Mouse (Mus musculus) MEL (cell line): ENCODE results near the gene Tbxas1. TPM values are rescaled to one million over a fixed set of nuclear protein-coding genes. Genes with fewer than 3 reads are reported as not detected.

Experiments
- DNase-seq: peaks from one replicate; pipeline ENCODE4 v3.0.0; 2011; ENCODE audit warnings: low read depth, low spot score
- H3K27ac ChIP-seq: 2 replicates; pipeline ENCODE4 v1.5.1; 2012; ENCODE audit warnings: low read depth, mild to moderate bottlenecking, control low read depth, low read length, moderate library complexity; ENCODE audit not compliant: control insufficient read depth
- H3K27me3 ChIP-seq, 2 experiments: fragments of 150-350 bp in 1 of 2; sonication (generic) in 1 of 2; 2 replicates each; pipeline ENCODE4 v1.6.1; 2012; ENCODE audit warnings: low read length in 2 of 2, mild to moderate bottlenecking in 2 of 2, improper control_type of control experiment in 1 of 2, moderate library complexity in 1 of 2; ENCODE audit not compliant: insufficient read depth in 2 of 2, control insufficient read depth in 1 of 2
- H3K36me3 ChIP-seq, 2 experiments: 2 replicates each; pipeline ENCODE4 v1.6.1; 2012 to 2014; ENCODE audit warnings: low read length in 2 of 2, improper control_type of control experiment in 1 of 2, inconsistent platforms in 1 of 2, mild to moderate bottlenecking in 1 of 2; ENCODE audit not compliant: insufficient read depth in 2 of 2, control insufficient read depth in 1 of 2
- H3K4me1 ChIP-seq, 2 experiments: fragments of 150-350 bp in 1 of 2; sonication (generic) in 1 of 2; 2 replicates each; pipeline ENCODE4 v1.6.1; 2012; ENCODE audit warnings: low read length in 2 of 2, improper control_type of control experiment in 1 of 2, mild to moderate bottlenecking in 1 of 2; ENCODE audit not compliant: insufficient read depth in 2 of 2, control insufficient read depth in 1 of 2
- H3K4me3 ChIP-seq, 2 experiments: fragments of 150-350 bp in 1 of 2; sonication (generic) in 1 of 2; 2 replicates each; pipeline ENCODE4 v1.5.1; 2012; ENCODE audit warnings: low read depth in 2 of 2, low read length in 2 of 2, mild to moderate bottlenecking in 2 of 2, moderate library complexity in 2 of 2, control low read depth in 1 of 2, improper control_type of control experiment in 1 of 2; ENCODE audit not compliant: control insufficient read depth in 1 of 2, insufficient read depth in 1 of 2
- H3K79me2 ChIP-seq: 2 replicates; pipeline ENCODE4 v1.6.1; 2012; ENCODE audit warnings: mild to moderate bottlenecking, low read length, moderate library complexity; ENCODE audit not compliant: control insufficient read depth, poor library complexity, insufficient read depth
- H3K9ac ChIP-seq: 2 replicates; pipeline ENCODE4 v1.6.1; 2012; ENCODE audit warnings: low read depth, mild to moderate bottlenecking, control low read depth, low read length, moderate library complexity; ENCODE audit not compliant: control insufficient read depth, poor library complexity, severe bottlenecking
- H3K9me3 ChIP-seq: fragments of 150-350 bp; sonication (generic); replicated peaks from 2 replicates; pipeline ENCODE4 v1.6.1; 2012; ENCODE audit warnings: mild to moderate bottlenecking, low read length, improper control_type of control experiment, moderate library complexity; ENCODE audit not compliant: insufficient read depth
- BHLHE40 ChIP-seq: IDR thresholded peaks from 2 replicates; pipeline ENCODE4 v1.6.1; 2012; ENCODE audit warnings: low read depth, mild to moderate bottlenecking, inconsistent platforms, low read length, improper control_type of control experiment, borderline replicate concordance
- CHD1 ChIP-seq: IDR thresholded peaks from 2 replicates; pipeline ENCODE4 v1.6.1; 2012; ENCODE audit warnings: low read depth, mild to moderate bottlenecking, inconsistent platforms, low read length, improper control_type of control experiment
- CHD2 ChIP-seq: IDR thresholded peaks from 2 replicates; pipeline ENCODE4 v1.6.1; 2011; ENCODE audit warnings: low read length, improper control_type of control experiment
- CTCF ChIP-seq, 3 experiments: IDR thresholded peaks in 2 of 3; conservative IDR thresholded peaks in 1 of 3; 2 replicates each; pipeline ENCODE4 v1.5.1; 2011 to 2012; ENCODE audit warnings: low read length in 3 of 3, low read depth in 2 of 3, mild to moderate bottlenecking in 2 of 3, improper control_type of control experiment in 1 of 3, inconsistent platforms in 1 of 3, mixed read lengths in 1 of 3, moderate library complexity in 1 of 3; ENCODE audit not compliant: control insufficient read depth in 1 of 3, insufficient read depth in 1 of 3, poor library complexity in 1 of 3, severe bottlenecking in 1 of 3
- E2F4 ChIP-seq: IDR thresholded peaks from 2 replicates; pipeline ENCODE4 v1.6.1; 2011; ENCODE audit warnings: low read depth, low read length, improper control_type of control experiment, borderline replicate concordance
- ELF1 ChIP-seq: IDR thresholded peaks from 2 replicates; pipeline ENCODE4 v1.6.1; 2014; ENCODE audit warnings: low read depth, mild to moderate bottlenecking, inconsistent platforms, low read length, improper control_type of control experiment, moderate library complexity
- EP300 ChIP-seq, 2 experiments: IDR thresholded peaks; 2 replicates each; pipeline ENCODE4 v1.6.1; 2011; ENCODE audit warnings: improper control_type of control experiment in 2 of 2, low read length in 2 of 2, low read depth in 1 of 2, mild to moderate bottlenecking in 1 of 2
- ETS1 ChIP-seq: IDR thresholded peaks from 2 replicates; pipeline ENCODE4 v1.6.1; 2012; ENCODE audit warnings: low read depth, mild to moderate bottlenecking, inconsistent platforms, low read length, improper control_type of control experiment, moderate library complexity
- GATA1 ChIP-seq: IDR thresholded peaks from 2 replicates; pipeline ENCODE4 v1.6.1; 2011; ENCODE audit warnings: low read depth, low read length, improper control_type of control experiment
- HCFC1 ChIP-seq: IDR thresholded peaks from 2 replicates; pipeline ENCODE4 v1.6.1; 2012; ENCODE audit warnings: low read depth, mild to moderate bottlenecking, inconsistent platforms, low read length, improper control_type of control experiment, moderate library complexity
- JUND ChIP-seq: IDR thresholded peaks from 2 replicates; pipeline ENCODE4 v1.6.1; 2011; ENCODE audit warnings: low read depth, mild to moderate bottlenecking, improper control_type of control experiment, low read length
- KAT2A ChIP-seq: conservative IDR thresholded peaks from 2 replicates; pipeline ENCODE4 v1.6.1; 2012; ENCODE audit warnings: low read depth, low read length, improper control_type of control experiment, inconsistent platforms
- MAFK ChIP-seq: IDR thresholded peaks from 2 replicates; pipeline ENCODE4 v1.6.1; 2011; ENCODE audit warnings: low read depth, mild to moderate bottlenecking, low read length, improper control_type of control experiment, borderline replicate concordance
- MAX ChIP-seq: IDR thresholded peaks from 2 replicates; pipeline ENCODE4 v1.6.1; 2011; ENCODE audit warnings: low read length, improper control_type of control experiment
- MAZ ChIP-seq: IDR thresholded peaks from 2 replicates; pipeline ENCODE4 v1.6.1; 2012; ENCODE audit warnings: low read depth, mild to moderate bottlenecking, inconsistent platforms, low read length, improper control_type of control experiment
- MEF2A ChIP-seq: IDR thresholded peaks from 2 replicates; pipeline ENCODE4 v1.6.1; 2014; ENCODE audit warnings: low read depth, mild to moderate bottlenecking, inconsistent platforms, low read length, improper control_type of control experiment; ENCODE audit not compliant: poor library complexity, insufficient replicate concordance, severe bottlenecking; ENCODE audit errors: extremely low read depth
- MXI1 ChIP-seq: IDR thresholded peaks from 2 replicates; pipeline ENCODE4 v1.6.1; 2011; ENCODE audit warnings: mild to moderate bottlenecking, low read depth, low read length, improper control_type of control experiment
- MYB ChIP-seq: IDR thresholded peaks from 2 replicates; pipeline ENCODE4 v1.6.1; 2011; ENCODE audit warnings: mild to moderate bottlenecking, low read depth, low read length, improper control_type of control experiment
- MYC ChIP-seq: IDR thresholded peaks from 2 replicates; pipeline ENCODE4 v1.6.1; 2011; ENCODE audit warnings: low read depth, mild to moderate bottlenecking, low read length, improper control_type of control experiment, moderate library complexity
- NELFE ChIP-seq: IDR thresholded peaks from 2 replicates; pipeline ENCODE4 v1.6.1; 2011; ENCODE audit warnings: low read depth, low read length, improper control_type of control experiment
- NRF1 ChIP-seq: IDR thresholded peaks from 2 replicates; pipeline ENCODE4 v1.6.1; 2014; ENCODE audit warnings: low read depth, mild to moderate bottlenecking, inconsistent platforms, low read length, improper control_type of control experiment, moderate library complexity; ENCODE audit not compliant: poor library complexity, insufficient read depth, severe bottlenecking
- POLR2A ChIP-seq, 2 experiments: IDR thresholded peaks; 2 replicates each; pipeline ENCODE4 v1.6.1; 2011 to 2012; ENCODE audit warnings: low read length in 2 of 2, mild to moderate bottlenecking in 2 of 2, control low read depth in 1 of 2, improper control_type of control experiment in 1 of 2, low read depth in 1 of 2, moderate library complexity in 1 of 2; ENCODE audit not compliant: control insufficient read depth in 1 of 2, insufficient read depth in 1 of 2, poor library complexity in 1 of 2
- POLR2AphosphoS5 ChIP-seq: IDR thresholded peaks from 2 replicates; pipeline ENCODE4 v1.6.1; 2012; ENCODE audit warnings: low read depth, borderline replicate concordance, mild to moderate bottlenecking, inconsistent platforms, low read length, moderate library complexity, mixed read lengths
- RAD21 ChIP-seq: IDR thresholded peaks from 2 replicates; pipeline ENCODE4 v1.6.1; 2011; ENCODE audit warnings: mild to moderate bottlenecking, low read depth, low read length, improper control_type of control experiment
- SIN3A ChIP-seq: IDR thresholded peaks from 2 replicates; pipeline ENCODE4 v1.6.1; 2012; ENCODE audit warnings: low read length, improper control_type of control experiment, inconsistent platforms
- SMC3 ChIP-seq: IDR thresholded peaks from 2 replicates; pipeline ENCODE4 v1.6.1; 2011; ENCODE audit warnings: low read depth, low read length, improper control_type of control experiment
- TAL1 ChIP-seq: IDR thresholded peaks from 2 replicates; pipeline ENCODE4 v1.6.1; 2012; ENCODE audit warnings: mild to moderate bottlenecking, inconsistent platforms, low read length, moderate library complexity, mixed read lengths
- TBP ChIP-seq: IDR thresholded peaks from 2 replicates; pipeline ENCODE4 v1.8.0; 2011; ENCODE audit warnings: low read depth, low read length, improper control_type of control experiment
- TCF12 ChIP-seq: IDR thresholded peaks from 2 replicates; pipeline ENCODE4 v1.6.1; 2014; ENCODE audit warnings: low read depth, mild to moderate bottlenecking, inconsistent platforms, low read length, improper control_type of control experiment, moderate library complexity
- ZC3H11A ChIP-seq: IDR thresholded peaks from 2 replicates; pipeline ENCODE4 v1.6.1; 2012; ENCODE audit warnings: low read depth, mild to moderate bottlenecking, inconsistent platforms, low read length, improper control_type of control experiment
- ZKSCAN1 ChIP-seq: IDR thresholded peaks from 2 replicates; pipeline ENCODE4 v1.6.1; 2012; ENCODE audit warnings: low read depth, mild to moderate bottlenecking, inconsistent platforms, low read length, improper control_type of control experiment, moderate library complexity
- ZMIZ1 ChIP-seq: IDR thresholded peaks from 2 replicates; pipeline ENCODE4 v1.6.1; 2012; ENCODE audit warnings: low read depth, mild to moderate bottlenecking, inconsistent platforms, low read length, improper control_type of control experiment, moderate library complexity
- ZNF384 ChIP-seq: IDR thresholded peaks from 2 replicates; pipeline ENCODE4 v1.6.1; 2012; ENCODE audit warnings: low read depth, mild to moderate bottlenecking, inconsistent platforms, low read length, improper control_type of control experiment
- polyA plus RNA-seq, 2 experiments: library from polyadenylated mRNA; stranded (reverse) in 1 of 2; unstranded in 1 of 2; fragments of >175 nt in 1 of 2; fragments of >200 nt in 1 of 2; gene quantifications; 2 replicates each; pipeline versions ENCODE4 v1.2.1 to v1.2.4; 2012; ENCODE audit warnings: low replicate concordance in 2 of 2, low read depth in 1 of 2; ENCODE audit not compliant: insufficient read length in 2 of 2, insufficient read depth in 1 of 2, missing spikeins in 1 of 2
- total RNA-seq: library from RNA; depleted of rRNA; stranded (reverse); fragments of 300-350 nt; gene quantifications from 2 replicates; pipeline ENCODE4 v1.2.3, GENCODE M21; 2012

The Tbxas1 gene
- total and polyA plus RNA-seq, 3 experiments = 0.54 to 2.7 TPM; not detected in 1

DNA sequence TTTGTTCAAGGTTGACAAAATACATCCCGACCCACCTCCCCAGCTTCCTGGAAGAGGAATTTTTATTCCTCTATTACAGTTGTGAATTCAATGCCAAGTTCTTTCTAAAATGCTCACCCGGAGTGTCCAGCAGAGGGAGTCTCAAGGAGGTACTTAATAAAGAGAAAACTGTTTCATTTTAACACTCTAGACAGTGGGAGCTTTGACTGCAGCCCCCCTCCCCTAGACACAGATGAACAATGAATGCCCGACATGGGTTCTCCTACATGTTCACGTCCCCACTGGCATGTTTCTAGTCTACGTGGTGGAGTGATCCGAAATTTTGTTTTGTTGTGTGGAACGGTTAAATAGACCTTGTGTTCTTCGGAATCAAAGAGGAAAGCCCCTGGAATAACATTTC is 1.2 kb upstream of the Tbxas1 start (continued):
- TF ChIP-seq SMC3 = peak; percentile 89
- no peak for TF ChIP-seq NELFE
- no peak for TF ChIP-seq MYB
- no peak for TF ChIP-seq ZNF384
- TF ChIP-seq HCFC1 = no peak
- TF ChIP-seq MAX = no peak
- no peak for TF ChIP-seq TAL1
- TF ChIP-seq MAFK = no peak
- 0 out of 2 replicates have a peak, but pooled peaks have one; percentile 2 for TF ChIP-seq ETS1
- TF ChIP-seq, all 39 proteins: peak for 6

DNA sequence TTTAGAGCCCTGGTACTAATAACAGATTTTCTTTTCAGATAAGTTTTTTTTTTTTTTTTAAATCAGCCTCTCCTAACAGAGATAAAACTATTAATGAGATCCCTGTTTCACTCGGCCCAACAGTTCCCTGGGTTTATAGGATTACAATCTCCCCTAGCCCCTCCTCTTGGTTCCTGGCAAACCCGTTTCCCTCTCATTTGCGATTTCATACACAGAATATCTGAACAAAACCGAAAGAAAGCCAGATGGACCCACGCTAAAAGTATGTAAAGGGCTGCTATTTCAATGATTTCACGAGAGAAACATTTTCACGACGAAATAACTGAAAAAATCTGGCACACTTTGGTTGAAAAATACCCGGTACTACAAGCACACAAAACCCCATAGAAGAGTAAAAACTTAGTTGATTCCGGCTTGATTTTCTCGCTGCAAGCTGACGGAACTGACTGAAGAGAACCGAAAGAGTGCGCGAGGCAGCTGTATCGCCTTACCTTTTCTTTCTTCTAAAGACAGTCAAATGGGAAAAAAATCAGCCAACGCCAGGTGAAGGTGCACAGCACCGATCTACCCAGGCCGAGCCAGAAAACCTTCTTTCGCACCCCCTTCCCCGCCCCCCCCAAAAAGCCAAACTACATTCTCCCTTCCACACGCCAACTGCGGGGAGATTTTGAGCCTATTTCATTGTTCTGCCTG is 493 bp upstream of the Tbxas1 start:
- H3K79me2 ChIP-seq = peaks cover 11% of the 10 kb centered on the region
- H3K9ac ChIP-seq = peak overlapping the region; percentile 91
- H3K4me3 ChIP-seq = peak overlapping the region; percentile 74 to 88
- H3K9me3 ChIP-seq = no peaks in the 10 kb centered on the region
- peak overlapping the region; percentile 80 for H3K27ac ChIP-seq
- H3K36me3 ChIP-seq = no peaks in the 10 kb centered on the region
- peaks cover 9 to 12% of the 10 kb centered on the region in 2 experiments for H3K27me3 ChIP-seq
- DNase-seq = peak; percentile 74
- H3K4me1 ChIP-seq = peaks cover 0 to 4% of the 10 kb centered on the region in 2 experiments; a peak in 1 of 4 replicates
- TF ChIP-seq JUND (no peak), E2F4 (no peak), MYC (0 out of 2 replicates have a peak, but pooled peaks have one; percentile 44), MYB (no peak), SIN3A (peak; percentile 16), MXI1 (peak; percentile 45; the same call in 1 of the 2 replicates), ZNF384 (peak; percentile 87), ZC3H11A (no peak), ZKSCAN1 (no peak), ZMIZ1 (no peak), TCF12 (no peak), GATA1 (peak; percentile 56), POLR2AphosphoS5 (no peak), MEF2A (no peak), KAT2A (no peak), NELFE (no peak), EP300 (IDR thresholded peaks at IDR 0.05; ENCODE audit: low read depth in 1 of 2, low read length in 2 of 2) (no peak), MAFK (no peak), POLR2A (IDR thresholded peaks at IDR 0.05; ENCODE audit: control insufficient read depth in 1 of 2, insufficient read depth in 1 of 2, low read depth in 1 of 2, low read length in 2 of 2, poor library complexity in 1 of 2) (no peak), BHLHE40 (no peak), SMC3 (0 out of 2 replicates have a peak, but pooled peaks have one; percentile 18), CTCF (IDR thresholded peaks at IDR 0.05 in 2 of 3, conservative IDR thresholded peaks at IDR 0.05 in 1 of 3; ENCODE audit: control insufficient read depth in 1 of 3, insufficient read depth in 1 of 3, low read depth in 2 of 3, low read length in 3 of 3, poor library complexity in 1 of 3, severe bottlenecking in 1 of 3) (no peak), NRF1 (no peak), CHD1 (peak; percentile 80; the same call in 1 of the 2 replicates), MAZ (peak; percentile 35; the same call in 1 of the 2 replicates), MAX (no peak), TBP (no peak), RAD21 (no peak), CHD2 (no peak), TAL1 (no peak), HCFC1 (no peak), ELF1 (no peak)
